Mouse (Mus musculus): Measurements from ENCODE around the gene Ccdc151. TPM values are rescaled to one million over a fixed set of nuclear protein-coding genes. Genes with fewer than 3 reads are reported as not detected.

Ccdc151 gene
- polyA plus RNA-seq, 1 experiment = 0.02 TPM

- peaks cover 61% of the 10 kb centered on the region for H3K36me3 ChIP-seq (ENCODE audit: control insufficient read depth)
- TF ChIP-seq GATA1 (IDR thresholded peaks at IDR 0.05; ENCODE audit: low read length) (no peak), TAL1 (IDR thresholded peaks at IDR 0.05; ENCODE audit: low read length) (no peak)
- H3K4me3 ChIP-seq (replicated peaks) = peak overlapping the region; percentile 18
- peaks cover 17% of the 10 kb centered on the region for H3K27me3 ChIP-seq (ENCODE audit: control insufficient read depth)
- H3K9me3 ChIP-seq (ENCODE audit: control insufficient read depth, low read length) = no peaks in the 10 kb centered on the region
- H3K4me1 ChIP-seq (ENCODE audit: control insufficient read depth) = peaks cover 41% of the 10 kb centered on the region
Observed at GRCm38 (mm10) chr9:22004546-22004945, 2.1 kb upstream of the Ccdc151 start.

GRCm38 (mm10) chr9:22003163-22003554, 725 bp upstream of the Ccdc151 start:
- H3K36me3 ChIP-seq (ENCODE audit: control insufficient read depth) = peaks cover 47% of the 10 kb centered on the region
- H3K4me1 ChIP-seq (ENCODE audit: control insufficient read depth) = peaks cover 41% of the 10 kb centered on the region
- no peaks in the 10 kb centered on the region for H3K9me3 ChIP-seq (ENCODE audit: control insufficient read depth, low read length)
- H3K4me3 ChIP-seq (replicated peaks) = peak overlapping the region; percentile 73
- H3K27me3 ChIP-seq (ENCODE audit: control insufficient read depth) = peaks cover 29% of the 10 kb centered on the region
- TF ChIP-seq TAL1 (IDR thresholded peaks at IDR 0.05; ENCODE audit: low read length) = no peak
- TF ChIP-seq GATA1 (IDR thresholded peaks at IDR 0.05; ENCODE audit: low read length) = no peak

GRCm38 (mm10) chr9:22001633-22002032, 801 bp downstream of the Ccdc151 start:
- Histone ChIP-seq H3K4me1 (ENCODE audit: control insufficient read depth) (peaks cover 41% of the 10 kb centered on the region), H3K4me3 (replicated peaks) (no peak overlapping the region), H3K9me3 (ENCODE audit: control insufficient read depth, low read length) (no peaks in the 10 kb centered on the region), H3K27me3 (ENCODE audit: control insufficient read depth) (peaks cover 41% of the 10 kb centered on the region), H3K36me3 (ENCODE audit: control insufficient read depth) (peaks cover 32% of the 10 kb centered on the region)
- TF ChIP-seq TAL1 (IDR thresholded peaks at IDR 0.05; ENCODE audit: low read length) (no peak), GATA1 (IDR thresholded peaks at IDR 0.05; ENCODE audit: low read length) (no peak)

- no peak overlapping the region for H3K4me3 ChIP-seq (replicated peaks)
- TF ChIP-seq TAL1 (IDR thresholded peaks at IDR 0.05; ENCODE audit: low read length) = no peak
- TF ChIP-seq GATA1 (IDR thresholded peaks at IDR 0.05; ENCODE audit: low read length) = no peak
- peaks cover 32% of the 10 kb centered on the region for H3K4me1 ChIP-seq (ENCODE audit: control insufficient read depth)
- 0 out of 2 replicates have a peak, but pooled peaks cover 3% of the 10 kb centered on the region for H3K9me3 ChIP-seq (ENCODE audit: control insufficient read depth, low read length)
- peaks cover 18% of the 10 kb centered on the region for H3K36me3 ChIP-seq (ENCODE audit: control insufficient read depth)
- peaks cover 48% of the 10 kb centered on the region for H3K27me3 ChIP-seq (ENCODE audit: control insufficient read depth)
Observed at GRCm38 (mm10) chr9:22000296-22000695, 2.1 kb downstream of the Ccdc151 start.

GRCm38 (mm10) chr9:21996178-21996867, 6.1 kb downstream of the Ccdc151 start:
- Histone ChIP-seq H3K36me3 (ENCODE audit: control insufficient read depth) (no peaks in the 10 kb centered on the region), H3K4me3 (replicated peaks) (no peak overlapping the region), H3K9me3 (ENCODE audit: control insufficient read depth, low read length) (peaks cover 3% of the 10 kb centered on the region; the same call in 1 of the 2 replicates), H3K4me1 (ENCODE audit: control insufficient read depth) (peaks cover 3% of the 10 kb centered on the region), H3K27me3 (ENCODE audit: control insufficient read depth) (peaks cover 77% of the 10 kb centered on the region)
- TF ChIP-seq GATA1 (IDR thresholded peaks at IDR 0.05; ENCODE audit: low read length) = no peak
- no peak for TF ChIP-seq TAL1 (IDR thresholded peaks at IDR 0.05; ENCODE audit: low read length)

- H3K27me3 ChIP-seq (ENCODE audit: control insufficient read depth) = peaks cover 83% of the 10 kb centered on the region
- TF ChIP-seq TAL1 (IDR thresholded peaks at IDR 0.05; ENCODE audit: low read length) (no peak), GATA1 (IDR thresholded peaks at IDR 0.05; ENCODE audit: low read length) (no peak)
- H3K9me3 ChIP-seq (ENCODE audit: control insufficient read depth, low read length) = peaks cover 18% of the 10 kb centered on the region; the same call in 1 of the 2 replicates
- peaks cover 6% of the 10 kb centered on the region for H3K4me1 ChIP-seq (ENCODE audit: control insufficient read depth)
- H3K4me3 ChIP-seq (replicated peaks) = no peak overlapping the region
- H3K36me3 ChIP-seq (ENCODE audit: control insufficient read depth) = no peaks in the 10 kb centered on the region
Observed at GRCm38 (mm10) chr9:21992227-21992626, 10.2 kb downstream of the Ccdc151 start.

- H3K36me3 ChIP-seq (ENCODE audit: control insufficient read depth) = no peaks in the 10 kb centered on the region
- H3K4me1 ChIP-seq (ENCODE audit: control insufficient read depth) = peaks cover 6% of the 10 kb centered on the region
- TF ChIP-seq TAL1 (IDR thresholded peaks at IDR 0.05; ENCODE audit: low read length) (no peak), GATA1 (IDR thresholded peaks at IDR 0.05; ENCODE audit: low read length) (no peak)
- H3K9me3 ChIP-seq (ENCODE audit: control insufficient read depth, low read length) = peaks cover 15% of the 10 kb centered on the region; the same call in 1 of the 2 replicates
- no peak within 1 kb of the TSS for H3K4me3 ChIP-seq (replicated peaks)
- H3K27me3 ChIP-seq (ENCODE audit: control insufficient read depth) = peaks cover 94% of the 10 kb centered on the region
Observed at GRCm38 (mm10) chr9:21989230-21990110, 13.0 kb downstream of the Ccdc151 start, which contains the start of gene Rgl3. Gene Rgl3, minus strand, starts transcription at chr9:21989446.

GRCm38 (mm10) chr9:21988421-21989101, 13.9 kb downstream of the Ccdc151 start:
- peaks cover 15% of the 10 kb centered on the region; the same call in 1 of the 2 replicates for H3K9me3 ChIP-seq (ENCODE audit: control insufficient read depth, low read length)

More at GRCm38 (mm10) chr9:21988421-21989101, 13.9 kb downstream of the Ccdc151 start:
- H3K4me1 ChIP-seq (ENCODE audit: control insufficient read depth) = peaks cover 6% of the 10 kb centered on the region
- H3K27me3 ChIP-seq (ENCODE audit: control insufficient read depth) = peaks cover 99% of the 10 kb centered on the region
- no peak for TF ChIP-seq GATA1 (IDR thresholded peaks at IDR 0.05; ENCODE audit: low read length)
- TF ChIP-seq TAL1 (IDR thresholded peaks at IDR 0.05; ENCODE audit: low read length) = no peak
- no peak overlapping the region for H3K4me3 ChIP-seq (replicated peaks)
- H3K36me3 ChIP-seq (ENCODE audit: control insufficient read depth) = no peaks in the 10 kb centered on the region

Data from erythroblast, embryonic 14.5 days (primary cell).